Mouse (Mus musculus) layer of hippocampus, postnatal 10 days (tissue): ENCODE data around the gene Fam171a1. TPM values are rescaled to one million over a fixed set of nuclear protein-coding genes. Genes with fewer than 3 reads are reported as not detected.
A peak's percentile ranks its signal among the peaks of the same experiment; 100 is the strongest.
"Not testable (repeated sequence)": the region's sequence is repeated elsewhere in the genome, so short reads cannot be mapped to it uniquely, and the experiment has no call there.

Experiments used
- DNase-seq, 2 experiments: peaks; one replicate each; pipeline ENCODE4 v3.0.0; 2021; ENCODE audit warnings: low spot score in 2 of 2
- long read RNA-seq: library from polyadenylated mRNA; stranded (forward); transcript quantifications from one replicate; pipeline ENCODE4 v2.0.0, GENCODE M21; 2023
- total RNA-seq, 2 experiments: library from RNA; stranded (reverse); gene quantifications; 2 replicates each; pipeline ENCODE4 v1.2.3; 2021

Gene Fam171a1
- 10 to 100 TPM; 56.6 to 59.2 TPM for total RNA-seq
- long read RNA-seq, full-length matches to known transcripts: 19 of 43 reads
- long read RNA-seq, partial matches to known transcripts: 19 of 43 reads
- long read RNA-seq, other reads (novel, unspliced or antisense): 5 of 43 reads

GRCm38 (mm10) chr2:3113866-3114265 lies at the start of gene Fam171a1:
Fam171a1 (plus strand) TSS chr2:3114224.
- no peak for DNase-seq

- no peak for DNase-seq
These were observed 44.9 kb upstream of the Fam171a1 start for GRCm38 (mm10) chr2:3069140-3069539.

- DNase-seq: not testable (repeated sequence)
These were observed 25.7 kb upstream of the Fam171a1 start for GRCm38 (mm10) chr2:3088361-3088760.

- DNase-seq: no peak
These were observed 24.8 kb upstream of the Fam171a1 start for GRCm38 (mm10) chr2:3089274-3089673.

- no peak for DNase-seq
These were observed 17.9 kb upstream of the Fam171a1 start for GRCm38 (mm10) chr2:3096101-3096500.

- no peak for DNase-seq
These were observed 14.1 kb upstream of the Fam171a1 start for GRCm38 (mm10) chr2:3099971-3100370.

- no peak for DNase-seq
These were observed 12.6 kb upstream of the Fam171a1 start for GRCm38 (mm10) chr2:3101292-3101957.

GRCm38 (mm10) chr2:3102360-3102759 lies 11.7 kb upstream of the Fam171a1 start:
- no peak for DNase-seq

GRCm38 (mm10) chr2:3107471-3107870 lies 6.6 kb upstream of the Fam171a1 start:
- no peak for DNase-seq

GRCm38 (mm10) chr2:3108431-3108830 lies 5.6 kb upstream of the Fam171a1 start:
- no peak for DNase-seq

GRCm38 (mm10) chr2:3108834-3109233 lies 5.2 kb upstream of the Fam171a1 start:
- DNase-seq: no peak

- DNase-seq: no peak
These were observed 3.8 kb downstream of the Fam171a1 start for GRCm38 (mm10) chr2:3117855-3118202.

- peak; percentile 91 to 95 for DNase-seq
These were observed 4.3 kb downstream of the Fam171a1 start for GRCm38 (mm10) chr2:3118203-3118941.

- no peak for DNase-seq
These were observed 4.9 kb downstream of the Fam171a1 start for GRCm38 (mm10) chr2:3118969-3119368.

GRCm38 (mm10) chr2:3119371-3119935 lies 5.4 kb downstream of the Fam171a1 start:
- no peak for DNase-seq

GRCm38 (mm10) chr2:3122571-3122970 lies 8.5 kb downstream of the Fam171a1 start:
- no peak for DNase-seq

GRCm38 (mm10) chr2:3127256-3127883 lies 13.3 kb downstream of the Fam171a1 start:
- no peak for DNase-seq

- DNase-seq: no peak
These were observed 14.4 kb downstream of the Fam171a1 start for GRCm38 (mm10) chr2:3128344-3128871.

GRCm38 (mm10) chr2:3128910-3129309 lies 14.9 kb downstream of the Fam171a1 start:
- DNase-seq: no peak

GRCm38 (mm10) chr2:3132473-3132872 lies 18.4 kb downstream of the Fam171a1 start:
- no peak for DNase-seq

GRCm38 (mm10) chr2:3134580-3135296 lies 20.7 kb downstream of the Fam171a1 start:
- no peak for DNase-seq
